Mouse (Mus musculus) ES-Bruce4 (cell line): ENCODE data around the gene Zfp775. TPM values are rescaled to one million over a fixed set of nuclear protein-coding genes. Genes with fewer than 3 reads are reported as not detected.

Experiments
- H3K27ac ChIP-seq: 2 replicates; pipeline ENCODE4 v1.5.1; 2012; ENCODE audit warnings: low read length, inconsistent platforms; ENCODE audit not compliant: insufficient read depth
- H3K27me3 ChIP-seq: 2 replicates; pipeline ENCODE4 v1.6.1; 2012; ENCODE audit warnings: mild to moderate bottlenecking, low read length, inconsistent platforms; ENCODE audit not compliant: control insufficient read depth, poor library complexity, insufficient read depth, severe bottlenecking
- H3K36me3 ChIP-seq: 2 replicates; pipeline ENCODE4 v1.6.1; 2012; ENCODE audit warnings: inconsistent platforms, mild to moderate bottlenecking, low read length, moderate library complexity; ENCODE audit not compliant: control insufficient read depth, poor library complexity, insufficient read depth, severe bottlenecking
- H3K4me1 ChIP-seq: one replicate; pipeline ENCODE4 v1.8.1; 2011; ENCODE audit warnings: low read length; ENCODE audit not compliant: control insufficient read depth, insufficient read depth
- H3K4me3 ChIP-seq: 2 replicates; pipeline ENCODE4 v1.5.1; 2011; ENCODE audit warnings: low read depth, mild to moderate bottlenecking, low read length
- H3K9ac ChIP-seq: 2 replicates; pipeline ENCODE4 v1.6.1; 2012; ENCODE audit warnings: low read depth, mild to moderate bottlenecking, inconsistent platforms; ENCODE audit not compliant: poor library complexity, severe bottlenecking
- H3K9me3 ChIP-seq: replicated peaks from 2 replicates; pipeline ENCODE4 v1.6.1; 2012; ENCODE audit warnings: mild to moderate bottlenecking, low read length, inconsistent platforms; ENCODE audit not compliant: control insufficient read depth, poor library complexity, insufficient read depth, severe bottlenecking
- CTCF ChIP-seq: IDR thresholded peaks from one replicate; pipeline ENCODE4 v1.8.1; 2011; ENCODE audit warnings: low read depth, low read length
- EP300 ChIP-seq: IDR thresholded peaks from 2 replicates; pipeline ENCODE4 v1.6.1; 2011; ENCODE audit warnings: low read depth, low read length; ENCODE audit not compliant: insufficient read depth
- POLR2A ChIP-seq: IDR thresholded peaks from one replicate; pipeline ENCODE4 v1.8.1; 2011; ENCODE audit warnings: low read length; ENCODE audit not compliant: insufficient read depth
- polyA plus RNA-seq: library from polyadenylated mRNA; stranded (reverse); fragments of >200 nt; gene quantifications from 2 replicates; pipeline ENCODE4 v1.2.4, GENCODE M21; 2011; ENCODE audit warnings: low read depth; ENCODE audit not compliant: missing spikeins, insufficient read depth, insufficient read length

Zfp775 gene
- polyA plus RNA-seq, 1 experiment, result 6.0 TPM

- Histone ChIP-seq H3K27ac (no peak overlapping the region), H3K9ac (no peak overlapping the region), H3K4me3 (no peak overlapping the region), H3K36me3 (no peaks in the 10 kb centered on the region), H3K27me3 (no peaks in the 10 kb centered on the region), H3K4me1 (no peaks in the 10 kb centered on the region), H3K9me3 (peaks cover 2% of the 10 kb centered on the region; the same call in 1 of the 2 replicates)
- TF ChIP-seq EP300, result no peak
- TF ChIP-seq POLR2A, result no peak
- TF ChIP-seq CTCF, result no peak
These were observed 20.6 kb upstream of the Zfp775 start for GRCm38 (mm10) chr6:48581257-48581656.

- peaks cover 2% of the 10 kb centered on the region; the same call in 1 of the 2 replicates for H3K9me3 ChIP-seq
- H3K36me3 ChIP-seq, result no peaks in the 10 kb centered on the region
- H3K4me3 ChIP-seq, result no peak overlapping the region
- H3K27ac ChIP-seq, result no peak overlapping the region
- H3K9ac ChIP-seq, result no peak overlapping the region
- H3K27me3 ChIP-seq, result no peaks in the 10 kb centered on the region
- no peaks in the 10 kb centered on the region for H3K4me1 ChIP-seq
- no peak for TF ChIP-seq CTCF
- no peak for TF ChIP-seq POLR2A
These were observed 19.8 kb upstream of the Zfp775 start for GRCm38 (mm10) chr6:48582037-48582436.

DNA sequence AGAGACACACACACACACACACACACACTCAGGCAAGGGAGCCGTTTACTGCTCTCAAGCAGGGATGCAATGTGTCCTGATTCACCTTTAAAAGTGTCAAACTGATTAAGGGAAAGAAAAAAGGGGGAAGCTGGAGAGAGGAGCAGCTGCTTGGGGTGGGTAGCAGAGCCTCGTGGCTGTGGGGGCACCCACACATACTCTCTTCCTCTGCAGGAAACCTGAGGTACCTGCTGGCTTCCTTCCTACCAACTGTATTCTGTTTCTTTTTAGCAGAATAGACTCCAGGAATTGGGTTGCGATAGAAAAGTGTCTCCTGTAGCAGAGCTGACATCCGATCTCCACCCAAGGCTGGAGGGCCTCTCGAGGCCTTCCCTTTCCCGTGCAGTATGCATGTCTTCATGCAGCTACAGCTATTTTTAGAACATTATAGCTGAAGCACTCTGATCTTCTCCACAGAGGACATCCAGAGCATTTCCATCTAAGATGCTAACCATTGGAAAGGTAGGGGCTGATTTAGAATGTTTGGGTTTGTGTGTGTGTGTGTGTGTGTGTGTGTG is 12.6 kb upstream of the Zfp775 start, which contains the start of gene Gm45021:
TSS of gene Gm45021 (plus strand) at position 417 of the 557 bp plus-strand sequence.
- no peaks in the 10 kb centered on the region for H3K36me3 ChIP-seq
- TF ChIP-seq CTCF (no peak), EP300 (no peak), POLR2A (no peak)
- H3K4me1 ChIP-seq, result no peaks in the 10 kb centered on the region
- H3K9ac ChIP-seq, result no peak within 1 kb of the TSS
- no peak within 1 kb of the TSS for H3K4me3 ChIP-seq
- no peak within 1 kb of the TSS for H3K27ac ChIP-seq
- peaks cover 2% of the 10 kb centered on the region; the same call in 1 of the 2 replicates for H3K9me3 ChIP-seq
- no peaks in the 10 kb centered on the region for H3K27me3 ChIP-seq

DNA sequence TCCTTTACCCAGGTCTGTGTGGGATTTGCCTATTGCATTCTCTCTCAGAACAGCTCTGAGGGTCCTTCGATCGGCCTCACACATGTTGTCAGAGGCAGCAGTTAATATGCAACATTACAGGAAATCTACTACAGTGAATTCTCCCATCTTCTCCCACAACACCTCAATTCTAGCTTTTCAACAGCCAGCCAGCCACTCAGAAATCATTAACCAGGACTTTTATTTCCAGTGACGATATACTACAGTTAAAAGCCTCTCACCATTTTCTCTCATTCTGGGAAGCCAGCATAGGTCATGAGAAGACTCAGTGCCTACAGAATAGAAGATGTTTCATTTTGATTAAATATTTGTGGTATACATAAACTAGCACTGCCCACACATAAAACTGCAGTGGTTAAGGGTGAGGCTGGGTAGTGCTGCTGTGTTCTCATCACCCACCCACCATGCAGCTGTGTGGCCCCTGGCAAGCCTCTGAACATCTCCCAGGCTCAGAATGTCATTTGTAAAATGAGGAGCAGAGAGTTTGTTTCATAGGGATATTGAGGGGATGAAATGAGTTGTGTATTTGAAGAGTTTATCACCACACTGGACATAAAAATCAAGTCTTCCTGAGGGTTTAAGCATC is 10.5 kb upstream of the Zfp775 start:
- Histone ChIP-seq H3K36me3 (no peaks in the 10 kb centered on the region), H3K27me3 (no peaks in the 10 kb centered on the region), H3K9ac (no peak overlapping the region), H3K27ac (no peak overlapping the region), H3K4me3 (no peak overlapping the region), H3K9me3 (no peaks in the 10 kb centered on the region), H3K4me1 (no peaks in the 10 kb centered on the region)
- TF ChIP-seq CTCF, result no peak
- TF ChIP-seq POLR2A, result no peak
- no peak for TF ChIP-seq EP300

- H3K27ac ChIP-seq, result no peak overlapping the region
- H3K27me3 ChIP-seq, result no peaks in the 10 kb centered on the region
- TF ChIP-seq CTCF (no peak), POLR2A (no peak), EP300 (no peak)
- no peak overlapping the region for H3K4me3 ChIP-seq
- H3K9me3 ChIP-seq, result no peaks in the 10 kb centered on the region
- no peak overlapping the region for H3K9ac ChIP-seq
- no peaks in the 10 kb centered on the region for H3K36me3 ChIP-seq
- no peaks in the 10 kb centered on the region for H3K4me1 ChIP-seq
These were observed 10.0 kb upstream of the Zfp775 start for GRCm38 (mm10) chr6:48591871-48592270.
